In genomic region chr16:4938461-4938860, GRCm38 (mm10) we compare ENCODE assay signal across 7 mouse cellular contexts. TPM values are rescaled to one million over a fixed set of nuclear protein-coding genes. Genes with fewer than 3 reads are reported as not detected.
A peak's percentile ranks its signal among the peaks of the same experiment; 100 is the strongest.
DNase-seq lines count a peak whose midpoint lies in the region; ATAC-seq lines count a peak whose summit lies in the region.

Nudt16l1 (plus strand) TSS chr16:4938761.

- peaks cover 78% of the 10 kb centered on the region for H3K36me3 ChIP-seq in forebrain, embryonic 13.5 days (ENCODE audit: poor library complexity, severe bottlenecking)
- peaks cover 16% of the 10 kb centered on the region; the same call in 1 of the 2 replicates for H3K36me3 ChIP-seq in hindbrain, embryonic 11.5 days (ENCODE audit: control insufficient read depth, insufficient read depth, low read length)
- peaks cover 76% of the 10 kb centered on the region for H3K36me3 ChIP-seq in liver, embryonic 12.5 days

- ATAC-seq in forebrain, embryonic 13.5 days, result 0 out of 2 replicates have a peak, but pooled peaks have one; percentile 9
- peak; percentile 6; the same call in 1 of the 2 replicates for ATAC-seq in hindbrain, embryonic 11.5 days (ENCODE audit: low FRiP score)
- ATAC-seq in liver, embryonic 12.5 days, result no peak; the same call in 1 of the 2 replicates

- H3K4me2 ChIP-seq in forebrain, embryonic 13.5 days, result peak within 1 kb of the TSS; percentile 96
- H3K4me2 ChIP-seq in hindbrain, embryonic 11.5 days (replicated peaks; ENCODE audit: low read depth, low read length), result peak within 1 kb of the TSS; percentile 81
- peak within 1 kb of the TSS; percentile 97 for H3K4me2 ChIP-seq in liver, embryonic 12.5 days

- peak within 1 kb of the TSS; percentile 70 for H3K27ac ChIP-seq in forebrain, embryonic 13.5 days
- peak within 1 kb of the TSS; percentile 70 for H3K27ac ChIP-seq in hindbrain, embryonic 11.5 days (ENCODE audit: low read depth, low read length)
- H3K27ac ChIP-seq in liver, embryonic 12.5 days, result peak within 1 kb of the TSS; percentile 81

- H3K4me1 ChIP-seq in forebrain, embryonic 13.5 days, result peaks cover 17% of the 10 kb centered on the region
- peaks cover 2% of the 10 kb centered on the region; the same call in 1 of the 2 replicates for H3K4me1 ChIP-seq in hindbrain, embryonic 11.5 days (replicated peaks; ENCODE audit: control insufficient read depth, insufficient read depth, low read length)
- peaks cover 26% of the 10 kb centered on the region for H3K4me1 ChIP-seq in liver, embryonic 12.5 days

- H3K9me3 ChIP-seq in forebrain, embryonic 13.5 days (replicated peaks), result no peaks in the 10 kb centered on the region
- H3K9me3 ChIP-seq in hindbrain, embryonic 11.5 days (ENCODE audit: control insufficient read depth, low read length), result no peaks in the 10 kb centered on the region
- no peaks in the 10 kb centered on the region for H3K9me3 ChIP-seq in liver, embryonic 12.5 days (replicated peaks)

- peak within 1 kb of the TSS; percentile 97 for H3K9ac ChIP-seq in forebrain, embryonic 13.5 days
- H3K9ac ChIP-seq in hindbrain, embryonic 11.5 days (ENCODE audit: low read depth, low read length), result peak within 1 kb of the TSS; percentile 83
- H3K9ac ChIP-seq in liver, embryonic 12.5 days, result peak within 1 kb of the TSS; percentile 82

- H3K4me3 ChIP-seq in forebrain, embryonic 13.5 days, result peak within 1 kb of the TSS; percentile 94
- H3K4me3 ChIP-seq in hindbrain, embryonic 11.5 days (ENCODE audit: low read depth, low read length), result peak within 1 kb of the TSS; percentile 71
- peak within 1 kb of the TSS; percentile 79 for H3K4me3 ChIP-seq in liver, embryonic 12.5 days

- H3K27me3 ChIP-seq in forebrain, embryonic 13.5 days, result no peaks in the 10 kb centered on the region
- no peaks in the 10 kb centered on the region for H3K27me3 ChIP-seq in hindbrain, embryonic 11.5 days (ENCODE audit: control insufficient read depth, insufficient read depth, low read length)
- no peaks in the 10 kb centered on the region for H3K27me3 ChIP-seq in liver, embryonic 12.5 days (replicated peaks)

- no peak for DNase-seq in urinary bladder, adult 2 months (ENCODE audit: low spot score)
- no peak for DNase-seq in urinary bladder, postnatal 25 days (ENCODE audit: low spot score)
- no peak for DNase-seq in hindbrain, embryonic 11.5 days (ENCODE audit: low spot score)
- DNase-seq in right cerebral cortex, postnatal 10 days (ENCODE audit: low spot score in 2 of 2), result no peak
- no peak for DNase-seq in spleen, postnatal 4 days (ENCODE audit: low spot score in 2 of 2)

- WGBS in forebrain, embryonic 13.5 days, result 8% methylated on average over 2 of the region's 2 CpGs
- 7% methylated on average over 2 of the region's 2 CpGs for WGBS in hindbrain, embryonic 11.5 days
- 5% methylated on average over 2 of the region's 2 CpGs for WGBS in liver, embryonic 12.5 days (ENCODE audit: insufficient replicate concordance)

RNA-seq across cellular contexts. Expression of gene Nudt16l1, which starts in this region (rescaled TPM):
- polyA plus RNA-seq in urinary bladder, adult 2 months (2012; rRNA removed), result 59.9 and 64.6 TPM in 2 replicates
- polyA plus RNA-seq in forebrain, embryonic 13.5 days (2015; fragmentation: Nextera tagmentation; extraction: Ambion mirVana), result 134 and 142 TPM in 2 replicates
- polyA plus RNA-seq in hindbrain, embryonic 11.5 days (2014; fragmentation: Nextera tagmentation; extraction: Ambion mirVana), result 131 and 138 TPM in 2 replicates
- polyA plus RNA-seq in liver, embryonic 12.5 days (2016; fragmentation: Nextera tagmentation; extraction: Ambion mirVana), result 61.2 and 62.7 TPM in 2 replicates
